Mouse (Mus musculus): ENCODE results near the gene Serpina5. TPM values are rescaled to one million over a fixed set of nuclear protein-coding genes. Genes with fewer than 3 reads are reported as not detected.
"Not testable (repeated sequence)": the region's sequence is repeated elsewhere in the genome, so short reads cannot be mapped to it uniquely, and the experiment has no call there.

Gene Serpina5
- polyA plus RNA-seq, 1 experiment from 2014 or later = not detected

DNA sequence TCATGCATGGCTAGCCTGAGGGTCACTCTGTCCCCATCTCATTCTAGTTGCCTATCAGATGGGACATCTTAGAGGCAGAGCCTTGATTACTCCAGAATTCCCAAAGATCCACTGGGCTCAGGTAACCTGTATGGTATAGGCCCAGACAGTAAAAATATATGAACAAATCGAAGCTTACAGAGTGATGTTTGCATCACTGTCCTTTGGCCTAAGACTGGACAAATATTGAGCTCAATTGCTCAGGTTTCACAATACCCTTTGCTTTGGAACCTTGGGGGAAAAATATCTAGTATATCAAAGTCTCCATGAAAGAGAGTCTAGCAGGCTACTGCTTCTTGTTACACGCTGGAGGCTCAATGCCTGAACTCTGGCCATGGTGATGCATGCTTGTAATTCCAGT is 10.8 kb upstream of the Serpina5 start:
- no peak for DNase-seq (ENCODE audit: extremely low spot score, low spot score)
- Histone ChIP-seq H3K4me3 (no peak overlapping the region), H3K27me3 (ENCODE audit: poor library complexity, severe bottlenecking) (no peaks in the 10 kb centered on the region), H3K27ac (no peak overlapping the region), H3K36me3 (replicated peaks) (no peaks in the 10 kb centered on the region), H3K9me3 (no peaks in the 10 kb centered on the region), H3K4me1 (no peaks in the 10 kb centered on the region)
- WGBS = 84% methylated on average over 2 of the region's 2 CpGs

DNA sequence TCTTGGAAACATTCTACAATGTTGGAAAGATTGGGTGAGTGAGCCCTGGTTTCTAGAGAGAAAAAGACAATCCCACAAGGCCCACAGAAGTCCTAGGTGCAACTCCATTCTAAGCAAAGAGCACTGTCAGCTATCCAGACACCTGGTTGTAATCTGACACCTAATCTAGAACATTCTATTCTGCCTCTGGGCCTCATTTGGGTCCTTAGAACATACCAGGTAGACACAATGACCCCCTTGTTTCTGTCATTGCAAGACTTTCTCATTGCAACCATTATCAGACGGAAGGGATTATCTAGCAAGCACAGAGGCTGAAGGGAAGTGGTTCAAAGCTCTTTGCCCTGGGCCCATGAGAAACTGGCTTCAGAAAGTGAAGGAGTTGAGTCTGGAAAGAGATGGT is 9.6 kb upstream of the Serpina5 start:
- no peaks in the 10 kb centered on the region for H3K36me3 ChIP-seq (replicated peaks)
- no peak overlapping the region for H3K4me3 ChIP-seq
- WGBS = 83% methylated on average over 1 of the region's 1 CpGs
- H3K27ac ChIP-seq = no peak overlapping the region
- no peak for DNase-seq (ENCODE audit: extremely low spot score, low spot score)
- no peaks in the 10 kb centered on the region for H3K9me3 ChIP-seq
- H3K27me3 ChIP-seq (ENCODE audit: poor library complexity, severe bottlenecking) = no peaks in the 10 kb centered on the region
- no peaks in the 10 kb centered on the region for H3K4me1 ChIP-seq

DNA sequence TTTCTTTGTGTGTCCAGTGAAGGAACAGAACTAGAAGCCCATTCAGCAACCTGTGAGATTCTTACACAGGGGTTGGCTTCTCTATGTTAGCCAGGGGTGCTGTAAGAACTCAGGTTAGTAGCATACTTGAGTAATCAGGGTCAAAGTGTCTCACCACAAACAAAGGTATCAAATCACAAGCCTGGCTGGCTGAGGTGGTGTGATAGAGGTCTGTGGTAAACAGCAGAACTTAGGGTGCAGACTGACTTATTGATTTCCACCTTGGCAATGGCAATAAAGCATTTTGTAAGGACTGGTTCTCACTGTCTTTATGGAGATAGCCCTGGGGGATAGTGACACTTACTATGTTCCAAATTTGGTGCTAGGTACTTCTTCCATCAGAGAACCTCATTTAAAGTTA is 4.9 kb downstream of the Serpina5 start:
- H3K9me3 ChIP-seq = 0 out of 2 replicates have a peak, but pooled peaks cover 4% of the 10 kb centered on the region
- no peak overlapping the region for H3K27ac ChIP-seq
- no peaks in the 10 kb centered on the region for H3K4me1 ChIP-seq
- H3K4me3 ChIP-seq = no peak overlapping the region
- no peaks in the 10 kb centered on the region for H3K27me3 ChIP-seq (ENCODE audit: poor library complexity, severe bottlenecking)
- no peak for DNase-seq (ENCODE audit: extremely low spot score, low spot score)
- H3K36me3 ChIP-seq (replicated peaks) = no peaks in the 10 kb centered on the region

- Histone ChIP-seq H3K27me3 (ENCODE audit: poor library complexity, severe bottlenecking) (no peaks in the 10 kb centered on the region), H3K27ac (no peak overlapping the region), H3K36me3 (replicated peaks) (no peaks in the 10 kb centered on the region), H3K4me3 (no peak overlapping the region), H3K4me1 (no peaks in the 10 kb centered on the region), H3K9me3 (0 out of 2 replicates have a peak, but pooled peaks cover 4% of the 10 kb centered on the region)
- DNase-seq (ENCODE audit: extremely low spot score, low spot score) = no peak
Observed at GRCm38 (mm10) chr12:104106919-104107318, 6.0 kb downstream of the Serpina5 start.

DNA sequence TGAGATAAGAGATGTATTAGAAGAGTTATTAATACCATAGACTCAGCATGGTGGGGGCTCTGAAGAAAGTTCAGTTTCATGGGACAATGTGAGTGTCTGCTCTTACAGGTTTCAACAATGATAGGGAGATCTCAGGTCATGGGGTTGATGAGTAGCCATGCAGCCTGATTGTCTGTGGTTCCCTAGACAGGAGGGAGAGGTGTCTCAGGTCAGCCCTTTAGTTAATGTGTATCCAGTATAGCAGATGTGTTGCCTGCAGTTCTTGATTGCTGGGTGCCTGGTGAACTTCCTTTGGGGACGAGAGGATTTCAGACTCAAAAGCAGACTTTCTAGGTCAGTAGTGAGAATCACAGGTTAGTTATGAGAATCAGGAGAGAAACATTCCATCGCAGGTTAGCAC is 7.6 kb downstream of the Serpina5 start:
- Histone ChIP-seq H3K27ac (no peak overlapping the region), H3K4me1 (no peaks in the 10 kb centered on the region), H3K4me3 (no peak overlapping the region), H3K27me3 (ENCODE audit: poor library complexity, severe bottlenecking) (no peaks in the 10 kb centered on the region), H3K9me3 (no peaks in the 10 kb centered on the region), H3K36me3 (replicated peaks) (no peaks in the 10 kb centered on the region)
- WGBS = 91% methylated on average over 2 of the region's 2 CpGs
- DNase-seq (ENCODE audit: extremely low spot score, low spot score) = no peak

DNA sequence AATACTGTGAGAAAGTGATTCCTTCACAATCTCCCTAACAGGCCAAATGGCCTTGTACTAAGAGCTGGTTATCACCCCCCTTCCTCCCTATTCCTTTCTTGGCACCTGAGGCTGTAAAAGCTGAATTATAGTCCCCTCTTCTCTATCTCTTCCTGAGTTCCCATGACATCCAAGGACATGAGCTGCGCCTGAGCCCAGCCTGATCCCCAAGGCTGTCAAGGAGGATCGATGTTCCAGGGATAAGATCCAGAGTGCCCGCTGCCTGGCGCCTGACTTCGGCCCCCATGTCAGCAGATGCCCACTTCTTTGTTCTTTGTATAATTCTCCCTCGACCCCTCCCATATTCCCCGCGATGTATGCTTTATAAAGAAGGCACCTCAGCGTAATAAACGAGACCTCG is 11.4 kb downstream of the Serpina5 start, which contains the start of gene Serpina3a:
Gene Serpina3a (plus strand): TSS at position 392 of the 400 bp plus-strand sequence.
- H3K27me3 ChIP-seq (ENCODE audit: poor library complexity, severe bottlenecking); H3K36me3 ChIP-seq (replicated peaks); H3K9me3 ChIP-seq; DNase-seq (ENCODE audit: extremely low spot score, low spot score); H3K27ac ChIP-seq; H3K4me1 ChIP-seq; H3K4me3 ChIP-seq: not testable (repeated sequence)
- WGBS = 91% methylated on average over 11 of the region's 11 CpGs

- no peaks in the 10 kb centered on the region for H3K9me3 ChIP-seq
- no peak overlapping the region for H3K27ac ChIP-seq
- no peaks in the 10 kb centered on the region for H3K27me3 ChIP-seq (ENCODE audit: poor library complexity, severe bottlenecking)
- H3K36me3 ChIP-seq (replicated peaks) = no peaks in the 10 kb centered on the region
- DNase-seq (ENCODE audit: extremely low spot score, low spot score) = no peak
- H3K4me3 ChIP-seq = no peak overlapping the region
- no peaks in the 10 kb centered on the region for H3K4me1 ChIP-seq
- WGBS = 79% methylated on average over 3 of the region's 3 CpGs
Observed at GRCm38 (mm10) chr12:104114921-104115579, 14.1 kb downstream of the Serpina5 start.

- DNase-seq (ENCODE audit: extremely low spot score, low spot score) = no peak
- WGBS = 97% methylated on average over 1 of the region's 1 CpGs
- H3K27ac ChIP-seq = no peak overlapping the region
- no peak overlapping the region for H3K4me3 ChIP-seq
- no peaks in the 10 kb centered on the region for H3K27me3 ChIP-seq (ENCODE audit: poor library complexity, severe bottlenecking)
- H3K36me3 ChIP-seq (replicated peaks) = no peaks in the 10 kb centered on the region
- H3K9me3 ChIP-seq = no peaks in the 10 kb centered on the region
- no peaks in the 10 kb centered on the region for H3K4me1 ChIP-seq
Observed at GRCm38 (mm10) chr12:104123097-104123496, 22.2 kb downstream of the Serpina5 start.

- Histone ChIP-seq H3K27ac (no peak overlapping the region), H3K4me3 (no peak overlapping the region), H3K4me1 (no peaks in the 10 kb centered on the region), H3K36me3 (replicated peaks) (no peaks in the 10 kb centered on the region), H3K9me3 (no peaks in the 10 kb centered on the region), H3K27me3 (ENCODE audit: poor library complexity, severe bottlenecking) (no peaks in the 10 kb centered on the region)
- WGBS = 71% methylated on average over 2 of the region's 2 CpGs
- DNase-seq (ENCODE audit: extremely low spot score, low spot score) = no peak
Observed at GRCm38 (mm10) chr12:104123996-104124395, 23.1 kb downstream of the Serpina5 start.

GRCm38 (mm10) chr12:104125021-104125560 is 24.2 kb downstream of the Serpina5 start:
- Histone ChIP-seq H3K27ac (no peak overlapping the region), H3K9me3 (no peaks in the 10 kb centered on the region), H3K36me3 (replicated peaks) (no peaks in the 10 kb centered on the region), H3K27me3 (ENCODE audit: poor library complexity, severe bottlenecking) (no peaks in the 10 kb centered on the region), H3K4me1 (no peaks in the 10 kb centered on the region), H3K4me3 (no peak overlapping the region)
- no peak for DNase-seq (ENCODE audit: extremely low spot score, low spot score)
- WGBS = 90% methylated on average over 5 of the region's 5 CpGs

- 86% methylated on average over 5 of the region's 5 CpGs for WGBS
- Histone ChIP-seq H3K27ac (no peak within 1 kb of the TSS), H3K4me1 (no peaks in the 10 kb centered on the region), H3K4me3 (no peak within 1 kb of the TSS), H3K27me3 (ENCODE audit: poor library complexity, severe bottlenecking) (no peaks in the 10 kb centered on the region), H3K9me3 (no peaks in the 10 kb centered on the region), H3K36me3 (replicated peaks) (no peaks in the 10 kb centered on the region)
- DNase-seq (ENCODE audit: extremely low spot score, low spot score) = no peak
Observed at GRCm38 (mm10) chr12:104127696-104128095, 26.8 kb downstream of the Serpina5 start, which contains the start of gene Serpina3b. TSS of gene Serpina3b (plus strand) at chr12:104127996.

DNA sequence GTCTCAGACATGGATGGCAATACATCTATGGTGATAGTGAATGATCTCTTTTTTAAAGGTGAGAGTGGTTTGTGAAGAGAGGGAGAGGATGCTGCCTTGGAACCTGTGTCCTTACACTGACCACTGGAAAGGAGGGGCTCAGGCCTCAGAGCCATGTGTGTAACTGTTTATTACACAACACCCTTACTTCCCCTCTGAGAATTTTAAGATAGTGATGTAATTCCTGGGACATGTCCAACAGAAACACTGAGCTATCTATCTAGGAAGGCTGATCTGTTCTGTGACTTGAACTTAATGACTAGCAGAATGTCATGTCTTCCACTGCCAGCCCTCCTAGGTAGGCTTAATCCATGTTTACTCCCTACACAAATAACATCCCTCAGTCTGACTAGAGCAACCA is 30.1 kb downstream of the Serpina5 start:
- Histone ChIP-seq H3K36me3 (replicated peaks) (no peaks in the 10 kb centered on the region), H3K4me1 (no peaks in the 10 kb centered on the region), H3K4me3 (no peak overlapping the region), H3K27me3 (ENCODE audit: poor library complexity, severe bottlenecking) (no peaks in the 10 kb centered on the region), H3K27ac (no peak overlapping the region), H3K9me3 (no peaks in the 10 kb centered on the region)
- DNase-seq (ENCODE audit: extremely low spot score, low spot score) = no peak

GRCm38 (mm10) chr12:104138216-104138615 is 37.3 kb downstream of the Serpina5 start:
- H3K27me3 ChIP-seq (ENCODE audit: poor library complexity, severe bottlenecking) = no peaks in the 10 kb centered on the region
- no peaks in the 10 kb centered on the region for H3K36me3 ChIP-seq (replicated peaks)
- peak; percentile 5 for DNase-seq (ENCODE audit: extremely low spot score, low spot score)
- no peak overlapping the region for H3K27ac ChIP-seq
- WGBS = 85% methylated on average over 2 of the region's 2 CpGs
- no peaks in the 10 kb centered on the region for H3K4me1 ChIP-seq
- no peak overlapping the region for H3K4me3 ChIP-seq
- H3K9me3 ChIP-seq = no peaks in the 10 kb centered on the region
